Mouse (Mus musculus) intestine, postnatal 0 days (tissue): ENCODE data around the gene Pde6b. TPM values are rescaled to one million over a fixed set of nuclear protein-coding genes. Genes with fewer than 3 reads are reported as not detected.

Experiments
- ATAC-seq: fragments of 200-750 bp; cut with Nextera tagmentation; 2 replicates; pipeline ENCODE4 v1.8.0; 2017; ENCODE audit warnings: mild to moderate bottlenecking, moderate TSS enrichment, moderate library complexity
- H3K27ac ChIP-seq: fragments of 300-500 bp; sonication (generic); 2 replicates; pipeline ENCODE4 v1.5.1; 2014; ENCODE audit warnings: mild to moderate bottlenecking, low read depth, low read length, moderate library complexity
- H3K27me3 ChIP-seq: fragments of 300-500 bp; sonication (generic); replicated peaks from 2 replicates; pipeline ENCODE4 v1.6.1; 2014; ENCODE audit warnings: low read length, mixed read lengths; ENCODE audit not compliant: control insufficient read depth, insufficient read depth
- H3K36me3 ChIP-seq: fragments of 300-500 bp; sonication (generic); 2 replicates; pipeline ENCODE4 v1.6.1; 2014; ENCODE audit warnings: mild to moderate bottlenecking, moderate library complexity; ENCODE audit not compliant: control insufficient read depth, insufficient read depth
- H3K4me1 ChIP-seq: fragments of 300-500 bp; sonication (generic); replicated peaks from 2 replicates; pipeline ENCODE4 v1.6.1; 2014; ENCODE audit warnings: antibody characterized with exemption, low read length, mixed read lengths; ENCODE audit not compliant: control insufficient read depth, insufficient read depth
- H3K4me2 ChIP-seq: fragments of 300-500 bp; sonication (generic); replicated peaks from 2 replicates; pipeline ENCODE4 v1.6.1; 2014; ENCODE audit warnings: low read depth, mild to moderate bottlenecking, moderate library complexity
- H3K4me3 ChIP-seq: fragments of 300-500 bp; sonication (generic); 2 replicates; pipeline ENCODE4 v1.5.1; 2014; ENCODE audit warnings: low read depth, low read length
- H3K9ac ChIP-seq: fragments of 300-500 bp; sonication (generic); 2 replicates; pipeline ENCODE4 v1.6.1; 2014; ENCODE audit warnings: mild to moderate bottlenecking, low read depth, low read length
- H3K9me3 ChIP-seq: fragments of 300-500 bp; sonication (generic); 2 replicates; pipeline ENCODE4 v1.6.1; 2016; ENCODE audit warnings: mixed run types; ENCODE audit not compliant: control insufficient read depth
- CTCF ChIP-seq: sonication (generic); IDR thresholded peaks from 2 replicates; pipeline ENCODE4 v1.5.1; 2016; ENCODE audit warnings: low read depth, mild to moderate bottlenecking, control low read depth, antibody characterized with exemption, moderate library complexity
- WGBS: fragments of 180-500 bp; shearing (Covaris S2); extraction: QIAGEN DNeasy Blood & Tissue Kit; methylation state at CpG from one replicate; pipeline ENCODE4 v1.1.7; 2014; 5-methylcytosine and 5-hydroxymethylcytosine counted together
- polyA plus RNA-seq: library from polyadenylated mRNA; unstranded; fragments of >200 nt; fragmentation: Nextera tagmentation; extraction: Ambion mirVana; gene quantifications from 2 replicates; pipeline ENCODE4 v1.2.1, GENCODE M21; 2015

Pde6b gene
- polyA plus RNA-seq, 1 experiment from 2014 or later = 0.16 TPM

DNA sequence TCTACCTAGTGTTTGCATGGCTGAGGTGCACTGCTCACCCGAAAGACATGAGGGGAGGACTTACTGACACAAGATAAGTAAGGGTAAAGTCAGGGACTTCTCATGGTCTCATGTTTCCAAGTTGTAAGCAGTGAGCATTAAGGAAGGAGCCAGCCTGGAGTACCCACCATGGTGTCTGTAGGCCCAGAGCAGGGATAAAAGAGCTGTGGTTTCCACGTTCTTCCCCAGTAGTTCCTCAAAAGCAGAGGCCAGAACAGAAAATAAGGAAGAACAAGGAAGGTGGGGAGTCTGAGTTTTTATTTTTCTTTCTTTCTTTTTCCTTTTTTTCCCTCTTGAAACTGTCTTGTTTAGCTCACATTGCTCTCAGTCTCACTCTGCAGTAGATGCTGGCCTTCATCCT, 26.5 kb downstream of the Pde6b start:
- 66% methylated on average over 2 of the region's 2 CpGs for WGBS
- Histone ChIP-seq H3K27me3 (no peaks in the 10 kb centered on the region), H3K4me3 (no peak overlapping the region), H3K36me3 (no peaks in the 10 kb centered on the region), H3K9ac (no peak overlapping the region), H3K4me2 (no peak overlapping the region), H3K27ac (no peak overlapping the region), H3K9me3 (no peaks in the 10 kb centered on the region), H3K4me1 (no peaks in the 10 kb centered on the region)
- TF ChIP-seq CTCF = no peak
- no peak for ATAC-seq

DNA sequence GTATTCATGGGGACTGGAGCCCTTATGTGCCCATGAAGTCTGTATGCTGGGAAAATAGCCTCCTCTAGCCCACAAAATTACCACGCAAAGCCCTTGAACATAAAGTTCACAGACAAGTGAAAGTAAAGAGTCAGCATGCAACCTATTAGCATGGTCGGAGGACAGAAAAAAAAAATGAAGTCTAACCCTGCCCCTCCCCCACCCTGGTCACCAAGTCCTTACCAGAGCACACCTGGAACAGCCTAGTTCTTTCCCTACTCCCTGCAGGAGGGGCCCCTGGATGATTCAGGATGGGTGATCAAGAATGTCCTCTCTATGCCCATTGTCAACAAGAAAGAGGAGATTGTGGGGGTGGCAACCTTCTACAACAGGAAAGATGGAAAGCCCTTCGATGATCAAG, 34.5 kb downstream of the Pde6b start:
- 64% methylated on average over 3 of the region's 3 CpGs for WGBS
- peak; percentile 45; the same call in 1 of the 2 replicates for ATAC-seq
- Histone ChIP-seq H3K9ac (no peak overlapping the region), H3K4me2 (no peak overlapping the region; the same call in 1 of the 2 replicates), H3K9me3 (no peaks in the 10 kb centered on the region), H3K36me3 (no peaks in the 10 kb centered on the region), H3K4me3 (no peak overlapping the region), H3K27me3 (no peaks in the 10 kb centered on the region), H3K4me1 (no peaks in the 10 kb centered on the region; the same call in 1 of the 2 replicates), H3K27ac (no peak overlapping the region)
- TF ChIP-seq CTCF = no peak

DNA sequence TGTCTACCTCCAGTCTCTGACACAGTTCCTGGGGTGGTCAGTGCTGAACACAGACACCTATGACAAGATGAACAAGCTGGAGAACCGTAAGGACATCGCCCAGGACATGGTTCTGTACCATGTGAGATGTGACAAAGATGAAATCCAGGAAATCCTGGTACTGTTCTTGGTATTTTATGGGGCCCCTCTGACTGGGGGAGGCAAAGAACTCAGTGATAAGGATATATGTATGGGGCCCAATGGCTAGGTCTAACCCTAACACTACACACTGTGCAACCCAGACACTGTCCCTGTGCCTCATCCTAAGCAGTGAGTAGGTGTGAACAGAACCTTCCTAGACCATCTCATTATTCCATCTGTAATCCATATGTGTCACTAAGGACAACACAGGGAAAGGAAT, 35.2 kb downstream of the Pde6b start:
- TF ChIP-seq CTCF = no peak
- H3K4me2 ChIP-seq = no peak overlapping the region
- no peak for ATAC-seq
- H3K27ac ChIP-seq = no peak overlapping the region
- no peaks in the 10 kb centered on the region for H3K36me3 ChIP-seq
- WGBS = 84% methylated on average over 2 of the region's 2 CpGs
- H3K27me3 ChIP-seq = no peaks in the 10 kb centered on the region
- no peaks in the 10 kb centered on the region; the same call in 1 of the 2 replicates for H3K4me1 ChIP-seq
- H3K9me3 ChIP-seq = no peaks in the 10 kb centered on the region
- no peak overlapping the region for H3K9ac ChIP-seq
- H3K4me3 ChIP-seq = no peak overlapping the region

DNA sequence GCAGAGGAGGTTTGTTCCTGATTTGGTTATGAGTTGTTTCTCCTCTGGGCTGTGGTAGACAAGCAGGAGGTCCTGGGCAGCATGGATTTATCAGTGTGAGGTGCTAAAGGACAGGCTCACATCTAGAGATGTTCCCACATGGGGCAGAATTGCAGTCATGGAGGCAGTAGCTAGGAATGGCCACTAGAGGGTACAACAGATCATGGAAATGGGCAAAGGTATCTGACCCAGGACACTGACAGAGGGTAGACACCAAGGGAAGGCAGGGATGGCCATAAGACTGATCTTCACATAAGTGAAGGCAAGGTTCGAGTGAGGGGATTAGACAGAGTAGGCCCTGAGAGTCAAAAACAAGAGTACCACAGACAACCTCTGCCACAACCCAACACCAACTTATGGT, 39.0 kb downstream of the Pde6b start:
- H3K4me2 ChIP-seq = no peak overlapping the region
- H3K4me1 ChIP-seq = no peaks in the 10 kb centered on the region; the same call in 1 of the 2 replicates
- peak; percentile 91 for TF ChIP-seq CTCF
- H3K27me3 ChIP-seq = no peaks in the 10 kb centered on the region
- H3K9me3 ChIP-seq = no peaks in the 10 kb centered on the region
- WGBS = 50% methylated on average over 1 of the region's 1 CpGs
- no peak overlapping the region for H3K4me3 ChIP-seq
- H3K27ac ChIP-seq = no peak overlapping the region
- no peak overlapping the region for H3K9ac ChIP-seq
- no peak for ATAC-seq
- peaks cover 15% of the 10 kb centered on the region for H3K36me3 ChIP-seq

DNA sequence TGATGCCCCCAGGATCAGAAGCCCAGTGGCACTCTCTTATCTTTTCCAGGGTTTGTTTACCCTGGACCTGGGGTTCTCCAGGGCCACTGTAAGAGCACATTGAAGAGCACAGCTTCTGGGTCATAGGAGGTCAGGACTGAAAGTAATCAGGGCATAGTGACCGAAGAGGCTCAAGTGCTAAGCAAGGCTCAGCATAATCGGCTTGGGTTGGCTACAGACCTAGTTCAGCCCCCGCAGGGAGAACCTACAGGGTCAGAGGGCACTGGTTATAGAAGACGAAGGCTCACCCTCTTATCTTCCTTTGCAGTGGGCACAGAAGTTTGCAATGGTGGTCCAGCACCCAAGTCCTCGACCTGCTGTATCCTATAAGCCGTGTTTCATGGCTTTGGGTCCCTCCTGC, 43.0 kb downstream of the Pde6b start:
- 86% methylated on average over 6 of the region's 6 CpGs for WGBS
- no peak overlapping the region for H3K27ac ChIP-seq
- no peak overlapping the region for H3K4me3 ChIP-seq
- H3K36me3 ChIP-seq = peaks cover 23% of the 10 kb centered on the region
- H3K4me1 ChIP-seq = no peaks in the 10 kb centered on the region
- no peak for ATAC-seq
- H3K4me2 ChIP-seq = no peak overlapping the region
- H3K9ac ChIP-seq = no peak overlapping the region
- H3K27me3 ChIP-seq = no peaks in the 10 kb centered on the region
- H3K9me3 ChIP-seq = no peaks in the 10 kb centered on the region
- TF ChIP-seq CTCF = no peak

DNA sequence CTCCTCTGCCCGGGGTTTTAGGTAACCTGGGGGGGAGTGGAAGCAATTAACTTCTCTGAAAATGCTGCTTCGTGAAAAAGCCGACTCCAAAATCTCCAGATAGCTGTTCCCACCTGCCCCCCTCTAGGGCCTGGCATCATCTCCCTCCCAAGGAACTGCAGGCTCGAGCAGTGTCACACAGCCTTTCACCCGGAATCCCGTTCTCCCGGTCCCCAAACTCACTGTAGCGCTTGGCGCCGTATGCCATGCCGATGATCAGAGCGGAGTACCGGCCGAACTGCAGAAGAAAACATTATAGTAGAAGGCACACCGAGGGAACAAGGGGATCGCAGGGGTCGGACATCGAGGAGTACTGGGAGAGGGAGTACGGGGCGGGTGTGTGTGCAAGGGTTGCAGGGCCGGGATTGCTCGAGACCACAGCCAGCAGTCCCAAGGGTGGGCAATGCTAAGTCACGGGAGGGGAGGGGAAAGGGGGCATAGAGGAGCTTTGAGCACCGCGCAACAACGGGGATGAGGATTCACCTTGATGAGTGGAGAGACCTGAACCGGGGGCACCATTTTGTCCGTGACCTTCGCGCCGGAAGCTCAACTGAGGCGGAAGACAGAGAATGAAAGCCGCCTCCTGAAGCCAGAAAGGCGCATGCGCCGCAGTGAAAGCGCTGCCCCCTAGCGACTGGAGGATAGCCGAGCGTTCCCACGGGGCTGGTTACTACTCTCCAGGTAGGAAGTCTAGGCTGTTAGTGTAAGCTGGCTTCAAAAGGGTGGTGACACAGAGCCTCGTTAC, 45.8 kb downstream of the Pde6b start, which contains the start of gene Atp5k:
TSS of gene Atp5k (minus strand) at position 645 of the 784 bp plus-strand sequence.
- Histone ChIP-seq H3K4me1 (no peaks in the 10 kb centered on the region), H3K9ac (peak within 1 kb of the TSS; percentile 87), H3K4me2 (peak within 1 kb of the TSS; percentile 83), H3K9me3 (no peaks in the 10 kb centered on the region), H3K36me3 (peaks cover 23% of the 10 kb centered on the region), H3K27me3 (no peaks in the 10 kb centered on the region), H3K4me3 (peak within 1 kb of the TSS; percentile 83), H3K27ac (peak within 1 kb of the TSS; percentile 54)
- under 1% methylated on average over 42 of the region's 42 CpGs for WGBS
- peak; percentile 93 for ATAC-seq
- TF ChIP-seq CTCF = peak; percentile 98
